Mouse (Mus musculus): ENCODE data around the gene AI182371.

Gene AI182371

DNA sequence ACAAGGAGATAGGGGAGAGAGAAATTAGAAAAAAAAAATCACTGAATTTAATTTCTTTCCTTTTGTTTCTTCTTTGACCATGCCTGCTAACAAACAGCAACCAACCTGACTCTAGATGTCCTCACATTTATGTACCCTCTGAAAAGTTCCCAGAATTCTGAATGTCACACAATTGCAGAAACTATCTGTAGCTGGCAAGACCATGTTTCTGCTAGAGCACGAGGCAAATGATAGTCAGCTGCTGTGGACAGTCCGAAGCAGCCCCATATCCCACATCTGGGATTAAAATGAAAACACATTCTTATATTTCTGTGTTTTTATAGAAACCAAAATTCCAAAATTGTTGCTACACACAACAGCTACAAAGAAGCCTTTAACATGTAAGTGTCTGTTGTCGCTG lies at the start of gene AI182371:
AI182371 (minus strand) TSS at position 101 of the 400 bp plus-strand sequence.
- DNase-seq: no peak

- no peak for DNase-seq
Observed at GRCm38 (mm10) chr2:35148806-35149205, 47.5 kb upstream of the AI182371 start.

GRCm38 (mm10) chr2:35141673-35142072 lies 40.3 kb upstream of the AI182371 start:
- DNase-seq: no peak

DNA sequence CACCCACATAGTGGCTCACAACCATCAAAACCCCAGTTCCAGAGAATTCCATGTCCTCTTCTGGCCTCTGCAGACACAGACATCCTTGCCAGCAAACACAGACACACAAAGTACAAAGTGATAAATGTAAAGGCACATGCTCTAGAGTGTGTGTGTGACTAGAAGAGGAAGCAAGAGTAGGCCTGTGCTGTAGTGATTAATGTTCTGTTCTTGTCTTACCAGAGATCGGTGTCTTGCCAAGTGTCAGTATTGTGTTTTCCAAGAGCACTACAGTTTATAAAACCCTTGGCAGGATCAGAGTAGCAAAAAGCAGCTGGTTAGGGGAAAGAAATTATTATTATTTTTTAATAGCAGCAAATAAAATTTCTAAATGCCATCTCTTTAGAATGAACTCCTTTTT lies 37.2 kb upstream of the AI182371 start:
- DNase-seq: no peak

DNA sequence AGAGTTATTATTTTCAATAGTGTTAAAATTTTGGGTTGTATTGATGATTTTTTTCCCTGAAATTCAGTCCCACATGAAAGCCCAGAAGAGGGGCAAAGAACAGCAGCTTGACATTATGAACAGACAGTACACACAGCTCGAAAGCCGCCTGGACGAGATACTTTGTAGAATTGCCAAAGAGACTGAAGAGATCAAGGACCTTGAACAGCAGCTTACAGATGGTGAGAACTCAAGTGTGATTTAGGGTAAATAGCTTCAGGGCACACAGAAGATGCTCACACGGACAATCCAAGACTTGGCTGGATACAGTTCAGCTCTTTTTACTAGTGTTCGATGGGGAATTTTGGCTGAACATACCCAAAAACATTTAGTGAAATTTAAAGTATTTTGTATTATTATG lies 32.5 kb upstream of the AI182371 start:
- no peak for DNase-seq

GRCm38 (mm10) chr2:35132662-35133055 lies 31.3 kb upstream of the AI182371 start:
- no peak for DNase-seq

DNA sequence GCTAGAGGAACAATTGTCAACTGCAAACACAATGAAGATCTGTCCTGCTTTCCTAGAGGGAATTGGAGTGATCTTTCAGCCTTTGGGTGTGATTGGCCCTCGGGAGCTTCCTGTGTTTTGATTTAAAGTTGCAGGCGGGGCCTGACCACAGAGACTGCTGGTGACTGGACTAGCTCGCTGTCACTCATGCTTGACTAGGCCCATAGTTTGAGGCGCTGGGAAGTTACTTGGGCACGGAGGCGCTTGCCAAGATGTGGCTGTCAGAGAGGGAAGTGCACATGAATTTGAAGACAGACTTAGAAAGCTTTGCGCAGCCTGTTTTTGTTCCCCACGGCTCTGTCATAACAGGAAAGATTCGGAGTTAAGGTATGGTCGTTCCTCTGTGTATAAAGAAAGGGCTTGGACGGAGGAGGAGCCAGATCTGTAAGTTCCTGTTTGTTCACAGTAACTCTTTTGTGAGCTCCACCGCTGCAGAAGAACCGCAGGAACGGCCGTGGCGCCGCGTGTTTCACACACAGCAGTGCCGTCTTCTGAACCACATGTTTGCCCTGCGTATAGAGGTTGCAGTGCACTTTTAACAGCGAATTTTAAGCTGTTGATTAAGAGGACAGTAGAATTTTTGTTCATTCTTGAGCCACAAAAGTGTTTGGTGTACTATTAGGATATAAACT lies 30.8 kb upstream of the AI182371 start:
- peak; percentile 96 for DNase-seq

- no peak for DNase-seq
Observed at GRCm38 (mm10) chr2:35131491-35131890, 30.1 kb upstream of the AI182371 start.

GRCm38 (mm10) chr2:35124716-35125115 lies 23.4 kb upstream of the AI182371 start:
- peak; percentile 33 for DNase-seq

- no peak for DNase-seq
Observed at GRCm38 (mm10) chr2:35110521-35110920, 9.2 kb upstream of the AI182371 start.

DNA sequence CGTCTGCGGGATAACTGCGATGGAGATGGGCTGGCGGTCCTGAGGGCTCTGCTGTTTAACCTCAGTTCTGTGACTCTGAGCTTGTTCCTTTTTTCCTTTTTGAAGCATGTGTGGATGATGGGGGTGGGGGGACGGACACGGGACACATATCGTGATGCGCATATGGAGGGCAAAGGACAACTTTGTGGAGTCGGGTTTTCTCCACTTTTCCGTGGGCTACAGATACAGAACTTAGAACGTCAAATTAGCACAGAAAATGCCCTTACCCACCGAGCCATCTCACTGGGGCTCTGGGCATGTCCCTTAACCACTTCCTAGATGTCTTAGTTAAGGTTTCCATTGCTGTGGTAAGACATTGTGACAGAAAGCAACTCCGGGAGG lies 8.6 kb upstream of the AI182371 start:
- no peak for DNase-seq

- DNase-seq: peak; percentile 95
Observed at GRCm38 (mm10) chr2:35109141-35109923, 8.0 kb upstream of the AI182371 start, which contains the start of gene Cntrl. Cntrl (plus strand) TSS chr2:35109492.

DNA sequence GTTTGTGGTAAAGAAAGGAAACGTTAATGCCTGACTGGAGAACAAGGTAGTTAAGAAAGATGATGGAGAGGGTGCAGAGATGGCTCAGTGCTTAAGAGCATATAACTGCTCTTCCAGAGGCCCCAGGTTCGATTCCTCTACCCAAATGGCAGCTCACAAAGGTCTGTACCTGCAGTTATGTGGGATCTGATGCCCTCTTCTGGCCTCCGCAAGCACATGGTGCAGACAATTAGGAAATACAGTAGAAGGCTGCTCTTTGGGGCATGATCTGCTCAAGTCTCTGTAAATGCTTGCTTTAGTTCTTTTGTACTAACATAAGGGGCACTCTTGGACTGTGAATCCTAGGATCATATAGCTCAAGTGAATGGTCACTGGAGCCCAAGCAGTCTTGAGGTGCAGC lies 7.4 kb upstream of the AI182371 start:
- DNase-seq: peak; percentile 62

DNA sequence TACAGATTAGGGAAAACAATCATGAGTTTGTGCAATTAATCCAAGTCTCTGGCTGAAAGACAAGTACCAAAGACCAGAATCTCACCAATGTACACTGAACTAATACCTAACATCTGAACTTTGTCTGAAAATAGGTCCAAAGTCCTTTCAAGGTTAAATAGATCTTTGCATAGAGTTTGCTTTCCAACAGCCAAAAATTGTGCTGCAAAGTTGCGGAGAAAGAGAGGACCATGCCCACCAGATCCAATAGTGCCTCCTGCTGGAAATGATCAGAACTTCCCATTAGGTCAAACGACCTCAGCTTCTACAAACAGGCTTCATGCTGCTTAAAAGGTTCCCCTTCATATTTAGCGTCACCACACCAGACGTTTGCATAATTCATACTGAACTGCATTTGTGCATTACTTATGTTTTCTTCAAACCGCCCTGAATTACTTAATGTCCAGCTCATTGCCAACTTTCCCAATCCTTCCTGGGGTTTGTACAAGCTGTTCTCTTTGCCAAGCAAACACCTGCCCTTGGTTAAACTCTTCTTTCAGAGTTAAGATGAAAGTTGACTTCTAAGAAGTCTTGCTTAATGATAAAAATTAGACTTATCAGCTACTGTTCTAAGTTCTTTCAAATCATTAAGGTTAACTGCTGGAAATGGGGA lies 6.8 kb upstream of the AI182371 start:
- peak; percentile 44 for DNase-seq

- no peak for DNase-seq
Observed at GRCm38 (mm10) chr2:35104843-35105242, 3.5 kb upstream of the AI182371 start.

DNA sequence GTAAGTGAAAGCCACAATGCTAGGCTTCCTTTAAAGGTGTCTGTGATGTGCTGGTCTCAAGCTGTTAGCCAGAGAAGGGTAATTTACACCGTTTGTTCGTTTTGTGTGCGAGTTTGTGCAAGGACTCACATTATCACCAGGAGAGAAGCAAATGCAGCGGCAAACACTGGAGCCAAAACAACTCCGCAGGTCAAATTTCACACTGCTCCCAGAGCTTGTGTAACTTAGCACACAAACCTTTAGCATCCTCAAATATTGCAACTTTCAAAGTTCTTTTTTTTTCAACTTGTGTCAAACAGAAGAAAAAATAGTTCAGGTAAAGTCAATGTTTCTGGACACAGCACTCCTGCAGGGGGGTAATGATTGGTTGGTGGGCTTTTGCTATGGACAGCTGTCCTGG lies 2.2 kb upstream of the AI182371 start:
- DNase-seq: no peak

DNA sequence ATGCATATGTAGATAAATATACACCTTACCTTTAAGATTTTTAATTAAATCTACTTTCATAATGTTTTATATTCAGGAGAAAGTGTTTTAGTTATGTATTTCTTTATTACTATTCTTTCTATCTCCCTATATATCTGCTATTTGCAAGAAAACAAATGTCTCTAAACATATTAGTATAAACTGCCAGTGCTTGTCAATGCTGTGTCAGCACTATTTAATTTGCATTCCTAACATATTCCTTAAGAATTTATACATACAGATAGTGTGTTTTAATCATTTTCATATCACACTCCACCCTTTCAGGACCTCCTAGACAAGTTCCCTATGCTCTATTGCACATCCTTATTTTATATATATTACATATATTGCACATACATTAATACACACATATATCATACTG lies 1.4 kb upstream of the AI182371 start:
- no peak for DNase-seq

DNA sequence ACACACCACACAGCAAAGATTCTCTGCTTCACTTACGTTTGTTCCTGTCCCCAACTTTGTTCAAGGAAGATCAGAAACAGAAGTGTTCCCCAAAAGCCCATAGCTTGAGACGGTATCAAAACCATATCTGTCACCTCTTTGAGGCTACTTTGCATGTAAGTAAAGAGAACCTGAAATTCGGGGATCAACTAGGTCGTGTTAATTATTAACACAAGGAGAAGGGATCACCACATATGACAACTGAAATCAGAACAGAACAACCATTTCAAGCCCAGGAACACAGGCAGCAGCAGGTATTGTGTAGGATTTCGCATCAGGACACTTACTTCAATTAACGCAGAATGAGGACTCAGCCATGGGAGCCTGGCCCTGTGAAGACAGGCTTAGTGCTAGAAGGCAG lies 814 bp downstream of the AI182371 start:
- DNase-seq: no peak

DNA sequence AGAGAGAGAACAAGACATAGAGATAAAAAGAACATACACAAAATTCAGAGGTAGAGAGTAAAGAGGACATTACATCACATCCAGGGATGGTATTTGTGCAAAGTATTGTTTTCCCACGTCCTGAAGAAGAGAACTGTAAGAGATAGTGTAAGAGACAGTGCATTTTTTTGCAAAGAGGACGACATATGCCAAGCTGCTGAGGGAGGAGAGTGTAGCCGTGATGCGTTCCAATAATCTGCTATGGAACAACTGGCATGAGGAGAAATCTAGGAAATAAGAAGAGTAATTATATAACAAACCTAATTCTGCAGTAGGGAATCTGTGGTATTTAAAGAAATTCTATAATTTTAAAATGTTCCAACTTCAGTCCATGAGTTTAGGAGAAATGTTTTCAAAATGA lies 13.9 kb downstream of the AI182371 start:
- DNase-seq: no peak

- no peak for DNase-seq
Observed at GRCm38 (mm10) chr2:35079166-35079565, 22.2 kb downstream of the AI182371 start.

DNA sequence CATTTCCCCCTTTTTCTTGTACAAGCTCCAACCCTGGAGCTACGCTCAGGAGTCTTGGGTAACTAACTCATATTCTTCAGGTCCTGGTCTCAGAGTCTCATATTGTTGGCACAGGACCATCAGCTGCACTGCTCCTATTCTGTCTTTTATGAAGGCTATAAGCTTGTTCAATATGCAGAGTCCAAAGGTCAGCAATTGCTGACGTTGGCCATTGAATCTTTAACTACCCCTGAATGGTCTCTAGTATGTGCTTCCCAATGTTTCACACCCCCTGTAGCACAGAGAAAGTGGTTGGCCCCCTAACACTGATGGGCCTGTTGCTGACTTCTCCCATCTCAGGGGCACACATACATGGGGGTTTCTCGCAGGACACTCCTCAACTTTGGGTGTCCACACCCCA lies 27.0 kb downstream of the AI182371 start:
- DNase-seq: no peak

DNA sequence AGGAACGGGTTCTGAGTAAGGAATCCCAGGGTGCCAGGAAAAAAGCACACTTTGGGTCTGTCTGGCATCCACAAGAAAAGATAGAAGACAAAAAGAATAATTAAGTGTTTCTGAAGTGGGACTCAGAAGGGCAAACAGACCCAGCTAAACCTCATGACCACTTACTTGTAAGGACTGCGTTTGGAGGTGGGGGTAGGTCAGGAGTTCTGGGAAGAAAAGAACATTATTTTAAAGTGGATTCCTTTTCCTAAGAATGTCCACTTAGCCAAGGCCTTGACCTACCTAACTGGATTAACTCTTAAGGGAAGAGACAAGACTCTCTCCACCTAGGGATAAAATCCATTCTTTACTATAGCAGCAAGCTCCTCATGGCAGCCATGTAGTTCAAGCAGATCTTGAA lies 28.8 kb downstream of the AI182371 start:
- DNase-seq: no peak

DNA sequence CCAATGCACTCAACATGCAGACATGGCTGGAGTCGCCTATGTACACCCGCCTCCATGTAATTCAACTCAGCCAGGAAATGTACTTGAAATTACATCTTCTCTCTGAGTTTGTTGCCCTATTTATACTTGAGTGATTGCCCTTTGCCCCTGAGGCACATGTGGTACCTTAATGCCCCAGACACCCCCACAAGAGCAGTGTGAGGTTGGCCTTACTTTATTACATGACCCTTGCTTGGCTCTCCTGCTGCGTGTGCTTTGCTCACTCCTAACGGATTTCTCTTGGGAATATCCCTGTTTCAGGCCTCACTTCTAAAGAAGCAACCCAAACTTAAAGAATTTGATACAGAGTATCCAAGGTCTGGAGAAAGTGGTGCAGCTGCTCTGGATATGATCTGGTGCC lies 31.1 kb downstream of the AI182371 start:
- DNase-seq: no peak

GRCm38 (mm10) chr2:35069124-35069523 lies 32.2 kb downstream of the AI182371 start:
- DNase-seq: no peak

Measured in embryo, embryonic 11 days (tissue).